In the genomic region with DNA sequence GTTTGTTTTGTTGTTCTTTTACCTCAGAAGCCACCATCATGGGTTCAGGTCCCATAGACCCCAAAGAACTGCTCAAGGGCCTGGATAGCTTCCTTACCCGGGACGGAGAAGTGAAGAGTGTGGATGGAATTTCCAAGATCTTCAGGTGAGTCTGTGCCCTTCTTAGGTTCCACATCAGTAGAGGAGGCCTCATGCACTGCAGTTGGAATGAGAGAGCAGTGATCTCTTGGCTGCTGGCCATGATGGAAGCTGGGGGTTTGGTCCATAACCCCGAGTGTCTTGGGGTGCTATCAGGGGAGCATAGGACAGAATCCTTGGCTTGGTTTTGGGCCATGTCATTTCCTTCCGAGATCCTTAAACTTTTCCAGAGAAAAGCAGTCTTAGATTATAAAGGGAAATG, we compare ENCODE assay signal across 14 mouse cellular contexts.
"Had no signal": no experiment of that assay in that cellular context is flagged by ENCODE, and none has a peak within 500 bp of the region (broad histone marks: within the 10 kb centered on the region; RNA-seq: fewer than 3 reads in every experiment).

No protein-coding gene starts in this region.

- H3K4me3 ChIP-seq: limb, embryonic 12.5 days; midbrain, embryonic 13.5 days; neural tube, embryonic 15.5 days had no signal

- ATAC-seq: lung, postnatal 0 days; midbrain, embryonic 13.5 days had no signal

- H3K4me2 ChIP-seq: limb, embryonic 12.5 days; midbrain, embryonic 13.5 days; neural tube, embryonic 15.5 days had no signal

- H3K27me3 ChIP-seq: limb, embryonic 12.5 days; midbrain, embryonic 13.5 days; neural tube, embryonic 15.5 days had no signal

- H3K9me3 ChIP-seq: limb, embryonic 12.5 days; midbrain, embryonic 13.5 days; neural tube, embryonic 15.5 days had no signal

- H3K27ac ChIP-seq: kidney, postnatal 0 days; limb, embryonic 12.5 days; liver, embryonic 14.5 days had no signal

- DNase-seq: kidney, adult 18-20 months; layer of hippocampus, adult 9-11 months; layer of hippocampus, postnatal 36 days; lung, adult 2 months; right cerebral cortex, adult 18-20 months; right cerebral cortex, postnatal 25 days; thymus, adult 18-20 months; thymus, postnatal 14 days had no signal

- H3K9ac ChIP-seq: limb, embryonic 12.5 days; liver, embryonic 14.5 days; midbrain, embryonic 13.5 days; neural tube, embryonic 15.5 days had no signal
